Mouse (Mus musculus): ENCODE measurements around the gene Suv39h1. TPM values are rescaled to one million over a fixed set of nuclear protein-coding genes. Genes with fewer than 3 reads are reported as not detected.
"Not testable (repeated sequence)": the region's sequence is repeated elsewhere in the genome, so short reads cannot be mapped to it uniquely, and the experiment has no call there.

The Suv39h1 gene
- total and polyA plus RNA-seq, 2 experiments, result 3.5 to 4.3 TPM

- Histone ChIP-seq H3K4me1 (ENCODE audit: control insufficient read depth, insufficient read depth, low read length) (no peaks in the 10 kb centered on the region), H3K36me3 (ENCODE audit: control insufficient read depth, insufficient read depth, low read length) (no peaks in the 10 kb centered on the region; the same call in 1 of the 2 replicates), H3K4me3 (ENCODE audit: insufficient read depth, low read depth, low read length) (no peak overlapping the region), H3K79me2 (ENCODE audit: control insufficient read depth, insufficient read depth, low read length) (peaks cover 3% of the 10 kb centered on the region; the same call in 1 of the 2 replicates), H3K27ac (replicated peaks; ENCODE audit: insufficient read depth, low read depth, low read length) (no peak overlapping the region), H3K27me3 (ENCODE audit: control insufficient read depth, insufficient read depth, low read length) (no peaks in the 10 kb centered on the region), H3K9ac (ENCODE audit: low read depth, low read length) (no peak overlapping the region)
- no peak for DNase-seq (ENCODE audit: extremely low read depth, low read depth, low spot score)
- TF ChIP-seq CTCF (IDR thresholded peaks at IDR 0.05; ENCODE audit: low read depth, low read length) (no peak), POLR2A (IDR thresholded peaks at IDR 0.05; ENCODE audit: extremely low read depth, insufficient read depth, low read length) (no peak)
- 96% methylated on average over 1 of the region's 1 CpGs for WGBS
These were observed 5.4 kb downstream of the Suv39h1 start for GRCm38 (mm10) chrX:8069166-8069565.

- DNase-seq (ENCODE audit: extremely low read depth, low read depth, low spot score); H3K4me1 ChIP-seq (ENCODE audit: control insufficient read depth, insufficient read depth, low read length): not testable (repeated sequence)
- 83% methylated on average over 8 of the region's 8 CpGs for WGBS
These were observed 23.3 kb downstream of the Suv39h1 start for GRCm38 (mm10) chrX:8051044-8051781.

GRCm38 (mm10) chrX:8033009-8033408, 41.6 kb downstream of the Suv39h1 start:
- Histone ChIP-seq H3K4me3 (ENCODE audit: insufficient read depth, low read depth, low read length) (no peak overlapping the region), H3K9ac (ENCODE audit: low read depth, low read length) (no peak overlapping the region), H3K36me3 (ENCODE audit: control insufficient read depth, insufficient read depth, low read length) (no peaks in the 10 kb centered on the region), H3K27me3 (ENCODE audit: control insufficient read depth, insufficient read depth, low read length) (no peaks in the 10 kb centered on the region), H3K27ac (replicated peaks; ENCODE audit: insufficient read depth, low read depth, low read length) (no peak overlapping the region), H3K79me2 (ENCODE audit: control insufficient read depth, insufficient read depth, low read length) (no peaks in the 10 kb centered on the region), H3K4me1 (ENCODE audit: control insufficient read depth, insufficient read depth, low read length) (no peaks in the 10 kb centered on the region)
- no peak for TF ChIP-seq CTCF (IDR thresholded peaks at IDR 0.05; ENCODE audit: low read depth, low read length)
- peak; percentile 13 for DNase-seq (ENCODE audit: extremely low read depth, low read depth, low spot score)
- WGBS, result 15% methylated on average over 1 of the region's 1 CpGs

More at GRCm38 (mm10) chrX:8051044-8051781, 23.3 kb downstream of the Suv39h1 start:
- not testable (repeated sequence) for H3K4me3 ChIP-seq (ENCODE audit: insufficient read depth, low read depth, low read length); H3K79me2 ChIP-seq (ENCODE audit: control insufficient read depth, insufficient read depth, low read length); H3K9ac ChIP-seq (ENCODE audit: low read depth, low read length); H3K36me3 ChIP-seq (ENCODE audit: control insufficient read depth, insufficient read depth, low read length); H3K27me3 ChIP-seq (ENCODE audit: control insufficient read depth, insufficient read depth, low read length); H3K27ac ChIP-seq (replicated peaks; ENCODE audit: insufficient read depth, low read depth, low read length)

- Histone ChIP-seq H3K4me1 (ENCODE audit: control insufficient read depth, insufficient read depth, low read length) (no peaks in the 10 kb centered on the region), H3K36me3 (ENCODE audit: control insufficient read depth, insufficient read depth, low read length) (no peaks in the 10 kb centered on the region), H3K4me3 (ENCODE audit: insufficient read depth, low read depth, low read length) (no peak overlapping the region), H3K9ac (ENCODE audit: low read depth, low read length) (no peak overlapping the region), H3K27me3 (ENCODE audit: control insufficient read depth, insufficient read depth, low read length) (no peaks in the 10 kb centered on the region), H3K27ac (replicated peaks; ENCODE audit: insufficient read depth, low read depth, low read length) (no peak overlapping the region), H3K79me2 (ENCODE audit: control insufficient read depth, insufficient read depth, low read length) (no peaks in the 10 kb centered on the region)
- DNase-seq (ENCODE audit: extremely low read depth, low read depth, low spot score), result no peak
- no peak for TF ChIP-seq POLR2A (IDR thresholded peaks at IDR 0.05; ENCODE audit: extremely low read depth, insufficient read depth, low read length)
- TF ChIP-seq CTCF (IDR thresholded peaks at IDR 0.05; ENCODE audit: low read depth, low read length), result no peak
- WGBS, result 76% methylated on average over 4 of the region's 4 CpGs
These were observed 47.7 kb downstream of the Suv39h1 start for GRCm38 (mm10) chrX:8026811-8027210.

GRCm38 (mm10) chrX:8024795-8025194, 49.8 kb downstream of the Suv39h1 start:
- Histone ChIP-seq H3K4me1 (ENCODE audit: control insufficient read depth, insufficient read depth, low read length) (no peaks in the 10 kb centered on the region), H3K9ac (ENCODE audit: low read depth, low read length) (no peak overlapping the region), H3K36me3 (ENCODE audit: control insufficient read depth, insufficient read depth, low read length) (no peaks in the 10 kb centered on the region), H3K27me3 (ENCODE audit: control insufficient read depth, insufficient read depth, low read length) (no peaks in the 10 kb centered on the region), H3K27ac (replicated peaks; ENCODE audit: insufficient read depth, low read depth, low read length) (no peak overlapping the region), H3K4me3 (ENCODE audit: insufficient read depth, low read depth, low read length) (no peak overlapping the region), H3K79me2 (ENCODE audit: control insufficient read depth, insufficient read depth, low read length) (no peaks in the 10 kb centered on the region)
- WGBS, result 63% methylated on average over 2 of the region's 2 CpGs
- TF ChIP-seq POLR2A (IDR thresholded peaks at IDR 0.05; ENCODE audit: extremely low read depth, insufficient read depth, low read length) (no peak), CTCF (IDR thresholded peaks at IDR 0.05; ENCODE audit: low read depth, low read length) (no peak)
- DNase-seq (ENCODE audit: extremely low read depth, low read depth, low spot score), result no peak

DNA sequence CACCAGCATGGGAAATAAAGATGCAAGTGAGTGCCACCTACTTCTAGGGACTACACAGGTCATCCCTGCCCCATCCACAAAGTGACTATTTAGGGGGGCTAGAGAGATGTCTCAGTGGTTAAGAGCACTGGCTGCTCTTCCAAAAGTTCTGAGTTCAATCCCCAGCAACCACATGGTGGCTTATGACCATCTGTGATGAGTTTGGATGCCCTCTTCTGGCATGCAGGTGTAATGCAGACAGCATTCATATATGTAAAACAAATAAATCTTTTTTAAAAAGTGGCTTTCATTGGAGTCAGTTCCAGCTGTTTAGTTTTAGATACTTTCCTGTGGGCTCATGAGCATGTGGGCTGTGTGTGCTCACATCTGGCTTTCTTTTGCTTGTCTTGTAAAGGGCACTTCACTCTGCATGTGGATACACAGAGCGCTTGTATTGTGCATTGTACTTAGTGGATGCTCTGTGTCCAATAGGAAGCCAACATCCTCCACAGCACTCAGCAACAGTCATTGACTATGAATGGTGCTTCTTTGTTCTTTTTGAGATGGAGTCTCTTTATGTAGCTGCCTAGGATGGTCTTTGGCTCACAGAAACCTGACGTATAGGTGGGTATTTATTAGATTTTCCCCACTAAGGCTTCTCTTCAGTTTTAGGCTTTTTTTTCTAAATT, 54.3 kb downstream of the Suv39h1 start:
- WGBS, result 90% methylated on average over 2 of the region's 2 CpGs
- Histone ChIP-seq H3K9ac (ENCODE audit: low read depth, low read length) (no peak overlapping the region), H3K27me3 (ENCODE audit: control insufficient read depth, insufficient read depth, low read length) (no peaks in the 10 kb centered on the region), H3K79me2 (ENCODE audit: control insufficient read depth, insufficient read depth, low read length) (no peaks in the 10 kb centered on the region), H3K36me3 (ENCODE audit: control insufficient read depth, insufficient read depth, low read length) (no peaks in the 10 kb centered on the region), H3K27ac (replicated peaks; ENCODE audit: insufficient read depth, low read depth, low read length) (no peak overlapping the region), H3K4me3 (ENCODE audit: insufficient read depth, low read depth, low read length) (no peak overlapping the region), H3K4me1 (ENCODE audit: control insufficient read depth, insufficient read depth, low read length) (no peaks in the 10 kb centered on the region)
- DNase-seq (ENCODE audit: extremely low read depth, low read depth, low spot score), result no peak
- no peak for TF ChIP-seq CTCF (IDR thresholded peaks at IDR 0.05; ENCODE audit: low read depth, low read length)
- TF ChIP-seq POLR2A (IDR thresholded peaks at IDR 0.05; ENCODE audit: extremely low read depth, insufficient read depth, low read length), result no peak
